Comparison of ENCODE assay signal across 9 mouse cellular contexts in genomic region chr11:103232966-103233365, GRCm38 (mm10). TPM values are rescaled to one million over a fixed set of nuclear protein-coding genes. Genes with fewer than 3 reads are reported as not detected.
DNase-seq lines count a peak whose midpoint lies in the region; ATAC-seq and TF ChIP-seq lines count a peak whose summit lies in the region.
"Had no signal": no experiment of that assay in that cellular context is flagged by ENCODE, and none has a peak within 500 bp of the region (broad histone marks: within the 10 kb centered on the region; RNA-seq: fewer than 3 reads in every experiment).

No protein-coding gene starts in this region.

- TF ChIP-seq CTCF in forebrain, postnatal 0 days (IDR thresholded peaks at IDR 0.05; ENCODE audit: low read depth): peak; percentile 83

- no peak overlapping the region for H3K9ac ChIP-seq in forebrain, postnatal 0 days
- no peak overlapping the region for H3K9ac ChIP-seq in forebrain, embryonic 13.5 days

- no peak overlapping the region for H3K4me3 ChIP-seq in forebrain, postnatal 0 days (ENCODE audit: low read depth, low read length)
- no peak overlapping the region for H3K4me3 ChIP-seq in forebrain, embryonic 13.5 days
- H3K4me3 ChIP-seq: megakaryocyte, embryonic 14.5 days had no signal

- peak; percentile 74 for DNase-seq in forebrain, postnatal 0 days
- DNase-seq in NIH3T3 (ENCODE audit: low read depth): peak; percentile 88
- DNase-seq in cerebellum, postnatal 25 days: peak; percentile 84 to 91
- peak; percentile 85 for DNase-seq in heart, adult 8-10 months (ENCODE audit: low spot score)
- DNase-seq in layer of hippocampus, postnatal 36 days: peak; percentile 75 to 77
- peak; percentile 59 to 75 for DNase-seq in spleen, postnatal 14 days (ENCODE audit: low spot score in 2 of 2)

- H3K36me3 ChIP-seq in forebrain, postnatal 0 days (ENCODE audit: insufficient read depth): peaks cover 22% of the 10 kb centered on the region
- H3K36me3 ChIP-seq in forebrain, embryonic 13.5 days (ENCODE audit: poor library complexity, severe bottlenecking): peaks cover 59% of the 10 kb centered on the region

- H3K27ac ChIP-seq in forebrain, postnatal 0 days (ENCODE audit: low read depth, low read length): no peak overlapping the region
- no peak overlapping the region for H3K27ac ChIP-seq in forebrain, embryonic 13.5 days

- H3K27me3 ChIP-seq in forebrain, postnatal 0 days (ENCODE audit: insufficient read depth, low read length): no peaks in the 10 kb centered on the region
- no peaks in the 10 kb centered on the region for H3K27me3 ChIP-seq in forebrain, embryonic 13.5 days
- H3K27me3 ChIP-seq: megakaryocyte, embryonic 14.5 days had no signal

- no peaks in the 10 kb centered on the region for H3K4me1 ChIP-seq in forebrain, postnatal 0 days (ENCODE audit: insufficient read depth)
- no peaks in the 10 kb centered on the region; the same call in 1 of the 2 replicates for H3K4me1 ChIP-seq in forebrain, embryonic 13.5 days

- H3K4me2 ChIP-seq in forebrain, postnatal 0 days (ENCODE audit: low read depth): no peak overlapping the region
- no peak overlapping the region for H3K4me2 ChIP-seq in forebrain, embryonic 13.5 days

- ATAC-seq in forebrain, postnatal 0 days: no peak
- no peak for ATAC-seq in forebrain, embryonic 13.5 days
- ATAC-seq in megakaryocyte-erythroid progenitor cell, adult 5-6 weeks (replicated peaks; ENCODE audit: low FRiP score, low TSS enrichment, poor library complexity, severe bottlenecking): 0 out of 2 replicates have a peak, but pooled peaks have one; percentile 51

- 31% methylated on average over 7 of the region's 7 CpGs for WGBS in forebrain, postnatal 0 days
- WGBS in forebrain, embryonic 13.5 days: 28% methylated on average over 7 of the region's 7 CpGs

- H3K9me3 ChIP-seq in forebrain, postnatal 0 days (ENCODE audit: low read length): no peaks in the 10 kb centered on the region
- no peaks in the 10 kb centered on the region for H3K9me3 ChIP-seq in forebrain, embryonic 13.5 days (replicated peaks)

RNA-seq across cellular contexts. Expression of gene Spata32, which starts 14.7 kb away (rescaled TPM):
- 0.57 and 0.62 TPM in 2 replicates for total RNA-seq in forebrain, postnatal 0 days (2014; rRNA removed)
- polyA plus RNA-seq in forebrain, postnatal 0 days (2015; fragmentation: Nextera tagmentation; extraction: Ambion mirVana): 0.43 and 0.64 TPM in 2 replicates
- not detected in 2 replicates for polyA plus RNA-seq in forebrain, embryonic 13.5 days (2015; fragmentation: Nextera tagmentation; extraction: Ambion mirVana)
- not detected for total RNA-seq in heart, adult 8-10 months (2022)
- 1 to 10 TPM in 1 of 2 experiments, under 1 TPM in 1; 0.72 to 1.6 TPM for total RNA-seq in layer of hippocampus, postnatal 36 days (2021)
- not detected in 2 replicates for total RNA-seq in megakaryocyte-erythroid progenitor cell, adult 5-6 weeks (2014; fragmentation: Nextera tagmentation)
- not detected in 2 replicates for total RNA-seq in megakaryocyte-erythroid progenitor cell, adult 5-6 weeks (2017)

RNA-seq across cellular contexts. Expression of gene 1700023F06Rik, which starts 24.6 kb away (rescaled TPM):
- 0.71 TPM in 1 of 2 replicates, not detected in the other for total RNA-seq in forebrain, postnatal 0 days (2014; rRNA removed)
- 3.0 and 3.1 TPM in 2 replicates for polyA plus RNA-seq in forebrain, postnatal 0 days (2015; fragmentation: Nextera tagmentation; extraction: Ambion mirVana)
- polyA plus RNA-seq in forebrain, embryonic 13.5 days (2015; fragmentation: Nextera tagmentation; extraction: Ambion mirVana): 0.37 and 0.54 TPM in 2 replicates
- total RNA-seq in heart, adult 8-10 months (2022): not detected
- 1 to 10 TPM; 1.5 to 2.3 TPM for total RNA-seq in layer of hippocampus, postnatal 36 days (2021)
- not detected in 2 replicates for total RNA-seq in megakaryocyte-erythroid progenitor cell, adult 5-6 weeks (2014; fragmentation: Nextera tagmentation)
- total RNA-seq in megakaryocyte-erythroid progenitor cell, adult 5-6 weeks (2017): not detected in 2 replicates

RNA-seq across cellular contexts. Expression of gene Map3k14, which starts 34.3 kb away (rescaled TPM):
- total RNA-seq in forebrain, postnatal 0 days (2014; rRNA removed): 3.2 and 5.8 TPM in 2 replicates
- polyA plus RNA-seq in forebrain, postnatal 0 days (2015; fragmentation: Nextera tagmentation; extraction: Ambion mirVana): 0.77 TPM in 2 replicates
- polyA plus RNA-seq in forebrain, embryonic 13.5 days (2015; fragmentation: Nextera tagmentation; extraction: Ambion mirVana): 2.8 and 4.5 TPM in 2 replicates
- 1 to 10 TPM; 2.7 to 3.9 (median 3.6) TPM for total RNA-seq in heart, adult 8-10 months (2022)
- total RNA-seq in layer of hippocampus, postnatal 36 days (2021): 1 to 10 TPM; 3.2 to 4.3 TPM
- 1.8 and 2.9 TPM in 2 replicates for total RNA-seq in megakaryocyte-erythroid progenitor cell, adult 5-6 weeks (2014; fragmentation: Nextera tagmentation)
- 1.2 and 3.1 TPM in 2 replicates for total RNA-seq in megakaryocyte-erythroid progenitor cell, adult 5-6 weeks (2017)
